Mouse (Mus musculus) hindbrain, embryonic 14.5 days (tissue): ENCODE results near the gene Trim9. TPM values are rescaled to one million over a fixed set of nuclear protein-coding genes. Genes with fewer than 3 reads are reported as not detected.

Experiments used
- ATAC-seq: fragments of 200-750 bp; cut with Nextera tagmentation; 2 replicates; pipeline ENCODE4 v1.8.0; 2017; ENCODE audit warnings: moderate number of reproducible peaks, mild to moderate bottlenecking, moderate TSS enrichment, moderate library complexity; ENCODE audit not compliant: low FRiP score
- DNase-seq: peaks from one replicate; pipeline ENCODE4 v3.0.0-alpha.2; 2015; ENCODE audit warnings: low spot score
- H3K27ac ChIP-seq: fragments of 300-500 bp; sonication (generic); 2 replicates; pipeline ENCODE4 v1.5.1; 2014; ENCODE audit warnings: mild to moderate bottlenecking, moderate library complexity
- H3K27me3 ChIP-seq: fragments of 300-500 bp; sonication (generic); 2 replicates; pipeline ENCODE4 v1.6.1; 2014; ENCODE audit warnings: mild to moderate bottlenecking, low read length, mixed read lengths; ENCODE audit not compliant: control insufficient read depth, insufficient read depth
- H3K36me3 ChIP-seq: fragments of 300-500 bp; sonication (generic); replicated peaks from 2 replicates; pipeline ENCODE4 v1.6.1; 2014; ENCODE audit not compliant: control insufficient read depth, insufficient read depth
- H3K4me1 ChIP-seq: fragments of 300-500 bp; sonication (generic); replicated peaks from 2 replicates; pipeline ENCODE4 v1.6.1; 2014; ENCODE audit warnings: antibody characterized with exemption, low read length, mixed read lengths; ENCODE audit not compliant: control insufficient read depth, insufficient read depth
- H3K4me2 ChIP-seq: fragments of 300-500 bp; sonication (generic); replicated peaks from 2 replicates; pipeline ENCODE4 v1.6.1; 2014; ENCODE audit warnings: mild to moderate bottlenecking, moderate library complexity
- H3K4me3 ChIP-seq: fragments of 300-500 bp; sonication (generic); replicated peaks from 2 replicates; pipeline ENCODE4 v1.5.1; 2014; ENCODE audit warnings: mild to moderate bottlenecking, low read length
- H3K9ac ChIP-seq: fragments of 300-500 bp; sonication (generic); 2 replicates; pipeline ENCODE4 v1.6.1; 2014
- H3K9me3 ChIP-seq: fragments of 300-500 bp; sonication (generic); 2 replicates; pipeline ENCODE4 v1.6.1; 2016; ENCODE audit warnings: low read length; ENCODE audit not compliant: control insufficient read depth
- WGBS: fragments of 180-500 bp; shearing (Covaris S2); extraction: QIAGEN DNeasy Blood & Tissue Kit; methylation state at CpG from one replicate; pipeline ENCODE4 v1.1.7; 2014; 5-methylcytosine and 5-hydroxymethylcytosine counted together
- polyA plus RNA-seq: library from polyadenylated mRNA; unstranded; fragments of >200 nt; fragmentation: Nextera tagmentation; extraction: Ambion mirVana; gene quantifications from 2 replicates; pipeline ENCODE4 v1.2.1, GENCODE M21; 2014

Gene Trim9
- polyA plus RNA-seq, 1 experiment from 2014 or later: 77.8 TPM

GRCm38 (mm10) chr12:70360276-70360675 is 12.9 kb upstream of the Trim9 start:
- Histone ChIP-seq H3K36me3 (no peaks in the 10 kb centered on the region), H3K4me2 (no peak overlapping the region), H3K9me3 (no peaks in the 10 kb centered on the region), H3K27ac (no peak overlapping the region), H3K4me3 (no peak overlapping the region), H3K9ac (no peak overlapping the region), H3K27me3 (no peaks in the 10 kb centered on the region), H3K4me1 (0 out of 2 replicates have a peak, but pooled peaks cover 3% of the 10 kb centered on the region)
- WGBS: 87% methylated on average over 5 of the region's 5 CpGs
- peak; percentile 34; the same call in 1 of the 2 replicates for ATAC-seq
- DNase-seq: no peak

- DNase-seq: no peak
- H3K4me2 ChIP-seq: peak overlapping the region; percentile 22
Observed at GRCm38 (mm10) chr12:70359443-70359842, 12.0 kb upstream of the Trim9 start.

GRCm38 (mm10) chr12:70354926-70355325 is 7.5 kb upstream of the Trim9 start:
- H3K27ac ChIP-seq: no peak overlapping the region
- H3K4me3 ChIP-seq: no peak overlapping the region
- no peaks in the 10 kb centered on the region for H3K36me3 ChIP-seq
- H3K27me3 ChIP-seq: no peaks in the 10 kb centered on the region
- H3K9ac ChIP-seq: no peak overlapping the region
- H3K4me1 ChIP-seq: 0 out of 2 replicates have a peak, but pooled peaks cover 3% of the 10 kb centered on the region
- WGBS: 40% methylated on average over 8 of the region's 8 CpGs
- H3K9me3 ChIP-seq: no peaks in the 10 kb centered on the region
- ATAC-seq (no peak), DNase-seq (no peak)
- no peak overlapping the region for H3K4me2 ChIP-seq

More at GRCm38 (mm10) chr12:70359443-70359842, 12.0 kb upstream of the Trim9 start:
- Histone ChIP-seq H3K4me3 (no peak overlapping the region), H3K27me3 (no peaks in the 10 kb centered on the region), H3K4me1 (0 out of 2 replicates have a peak, but pooled peaks cover 3% of the 10 kb centered on the region), H3K9me3 (no peaks in the 10 kb centered on the region), H3K36me3 (no peaks in the 10 kb centered on the region), H3K9ac (no peak overlapping the region), H3K27ac (no peak overlapping the region)
- ATAC-seq: peak; percentile 48; the same call in 1 of the 2 replicates
- 53% methylated on average over 13 of the region's 13 CpGs for WGBS

GRCm38 (mm10) chr12:70350490-70350889 is 3.1 kb upstream of the Trim9 start:
- ATAC-seq (no peak), DNase-seq (no peak)
- Histone ChIP-seq H3K9ac (no peak overlapping the region), H3K9me3 (no peaks in the 10 kb centered on the region), H3K4me3 (no peak overlapping the region), H3K4me2 (no peak overlapping the region), H3K4me1 (no peaks in the 10 kb centered on the region), H3K36me3 (no peaks in the 10 kb centered on the region), H3K27ac (no peak overlapping the region), H3K27me3 (no peaks in the 10 kb centered on the region)
- WGBS: 83% methylated on average over 4 of the region's 4 CpGs

GRCm38 (mm10) chr12:70349788-70350187 is 2.4 kb upstream of the Trim9 start:
- Histone ChIP-seq H3K9ac (no peak overlapping the region), H3K4me3 (no peak overlapping the region), H3K36me3 (no peaks in the 10 kb centered on the region), H3K9me3 (no peaks in the 10 kb centered on the region), H3K27me3 (no peaks in the 10 kb centered on the region), H3K4me1 (peaks cover 7% of the 10 kb centered on the region; the same call in 1 of the 2 replicates), H3K4me2 (no peak overlapping the region), H3K27ac (no peak overlapping the region)
- ATAC-seq (no peak), DNase-seq (no peak)
- 76% methylated on average over 6 of the region's 6 CpGs for WGBS

GRCm38 (mm10) chr12:70348026-70348425 is 612 bp upstream of the Trim9 start:
- Histone ChIP-seq H3K4me3 (peak overlapping the region; percentile 85), H3K4me1 (peaks cover 19% of the 10 kb centered on the region), H3K36me3 (no peaks in the 10 kb centered on the region), H3K9ac (peak overlapping the region; percentile 90), H3K9me3 (no peaks in the 10 kb centered on the region), H3K27me3 (no peaks in the 10 kb centered on the region), H3K4me2 (peak overlapping the region; percentile 66), H3K27ac (peak overlapping the region; percentile 96)
- DNase-seq (peak; percentile 60), ATAC-seq (no peak)
- WGBS: 10% methylated on average over 8 of the region's 8 CpGs

- Histone ChIP-seq H3K27ac (peak overlapping the region; percentile 96), H3K4me3 (peak overlapping the region; percentile 85), H3K9ac (peak overlapping the region; percentile 90), H3K27me3 (no peaks in the 10 kb centered on the region), H3K4me2 (peak overlapping the region; percentile 66), H3K4me1 (peaks cover 19% of the 10 kb centered on the region), H3K9me3 (no peaks in the 10 kb centered on the region), H3K36me3 (no peaks in the 10 kb centered on the region)
- WGBS: under 1% methylated on average over 60 of the region's 60 CpGs
- DNase-seq (peak; percentile 77), ATAC-seq (peak; percentile 49)
Observed at GRCm38 (mm10) chr12:70346139-70347026, 1.0 kb downstream of the Trim9 start.

- ATAC-seq (peak; percentile 9; the same call in 1 of the 2 replicates), DNase-seq (peak; percentile 56)
- Histone ChIP-seq H3K4me2 (peak overlapping the region; percentile 66), H3K27me3 (no peaks in the 10 kb centered on the region), H3K27ac (peak overlapping the region; percentile 96), H3K4me3 (peak overlapping the region; percentile 85), H3K9ac (peak overlapping the region; percentile 90), H3K36me3 (no peaks in the 10 kb centered on the region), H3K4me1 (peaks cover 19% of the 10 kb centered on the region), H3K9me3 (no peaks in the 10 kb centered on the region)
- 25% methylated on average over 16 of the region's 16 CpGs for WGBS
Observed at GRCm38 (mm10) chr12:70345531-70346138, 1.8 kb downstream of the Trim9 start.

- Histone ChIP-seq H3K27ac (no peak overlapping the region), H3K4me2 (no peak overlapping the region), H3K9ac (no peak overlapping the region), H3K27me3 (no peaks in the 10 kb centered on the region), H3K4me3 (no peak overlapping the region), H3K36me3 (no peaks in the 10 kb centered on the region), H3K4me1 (0 out of 2 replicates have a peak, but pooled peaks cover 7% of the 10 kb centered on the region), H3K9me3 (no peaks in the 10 kb centered on the region)
- ATAC-seq: no peak
- 42% methylated on average over 5 of the region's 5 CpGs for WGBS
- DNase-seq: no peak
Observed at GRCm38 (mm10) chr12:70335176-70335575, 12.2 kb downstream of the Trim9 start.
